Mouse (Mus musculus): ENCODE results near the gene Gatd1. TPM values are rescaled to one million over a fixed set of nuclear protein-coding genes. Genes with fewer than 3 reads are reported as not detected.

The Gatd1 gene
- polyA plus RNA-seq (2017; shearing (Covaris generic)), result 82.3 TPM

GRCm38 (mm10) chr7:141413809-141414584 lies at the start of gene Gatd1:
Gene Gatd1, minus strand, starts transcription at chr7:141414136.

GRCm38 (mm10) chr7:141460391-141461113 lies 46.6 kb upstream of the Gatd1 start, which contains the start of gene Cracr2b:
Gene Cracr2b, plus strand, starts transcription at chr7:141461094.

GRCm38 (mm10) chr7:141454967-141455551 lies 41.1 kb upstream of the Gatd1 start, which contains the start of gene Pnpla2:
Gene Pnpla2, plus strand, starts transcription at chr7:141455198.

GRCm38 (mm10) chr7:141447110-141447991 lies 33.4 kb upstream of the Gatd1 start, which contains the start of gene Rplp2:
Gene Rplp2, plus strand, starts transcription at chr7:141447370.

GRCm38 (mm10) chr7:141443828-141444237 lies 29.9 kb upstream of the Gatd1 start, which contains the start of gene Pidd1:
Gene Pidd1, minus strand, starts transcription at chr7:141444025.

GRCm38 (mm10) chr7:141437178-141438120 lies 23.5 kb upstream of the Gatd1 start, which contains the start of gene Slc25a22:
Gene Slc25a22, minus strand, starts transcription at chr7:141437892.

GRCm38 (mm10) chr7:141429310-141429709 lies 15.4 kb upstream of the Gatd1 start, which contains the start of gene Cend1:
Gene Cend1, minus strand, starts transcription at chr7:141429491.

GRCm38 (mm10) chr7:141391625-141392551 lies 22.0 kb downstream of the Gatd1 start, which contains the start of gene Taldo1:
Gene Taldo1, plus strand, starts transcription at chr7:141392199.

Other genes with a start within 250 kb of the Gatd1 start
- gene Rnh1, start 241.3 kb downstream of the Gatd1 start, polyA plus RNA-seq (2017; shearing (Covaris generic)), result 116 TPM
- 49.3 TPM for gene Hras, start 220.1 kb downstream of the Gatd1 start, polyA plus RNA-seq (2017; shearing (Covaris generic))
- 2.7 TPM for gene Lrrc56, start 220.0 kb downstream of the Gatd1 start, polyA plus RNA-seq (2017; shearing (Covaris generic))
- gene Lmntd2, start 200.1 kb downstream of the Gatd1 start, polyA plus RNA-seq (2017; shearing (Covaris generic)), result 12.6 TPM
- gene Rassf7, start 198.3 kb downstream of the Gatd1 start, polyA plus RNA-seq (2017; shearing (Covaris generic)), result 21.9 TPM
- 99.1 TPM for gene Phrf1, start 185.4 kb downstream of the Gatd1 start, polyA plus RNA-seq (2017; shearing (Covaris generic))
- 129 TPM for gene Irf7, start 147.7 kb downstream of the Gatd1 start, polyA plus RNA-seq (2017; shearing (Covaris generic))
- gene Cdhr5, start 137.3 kb downstream of the Gatd1 start, polyA plus RNA-seq (2017; shearing (Covaris generic)), result not detected
- gene Sct, start 135.0 kb downstream of the Gatd1 start, polyA plus RNA-seq (2017; shearing (Covaris generic)), result not detected
- gene Drd4, start 122.1 kb downstream of the Gatd1 start, polyA plus RNA-seq (2017; shearing (Covaris generic)), result not detected
- 71.1 TPM for gene Deaf1, start 86.4 kb downstream of the Gatd1 start, polyA plus RNA-seq (2017; shearing (Covaris generic))
- gene Tmem80, start 86.4 kb downstream of the Gatd1 start, polyA plus RNA-seq (2017; shearing (Covaris generic)), result 49.0 TPM
- gene Eps8l2, start 75.3 kb downstream of the Gatd1 start, polyA plus RNA-seq (2017; shearing (Covaris generic)), result 0.06 TPM
- gene Taldo1, start 21.9 kb downstream of the Gatd1 start, polyA plus RNA-seq (2017; shearing (Covaris generic)), result 309 TPM
- 0.37 TPM for gene Cend1, start 15.4 kb upstream of the Gatd1 start, polyA plus RNA-seq (2017; shearing (Covaris generic))
- 75.9 TPM for gene Slc25a22, start 23.8 kb upstream of the Gatd1 start, polyA plus RNA-seq (2017; shearing (Covaris generic))
- gene Pidd1, start 29.9 kb upstream of the Gatd1 start, polyA plus RNA-seq (2017; shearing (Covaris generic)), result 12.2 TPM
- gene Rplp2, start 33.2 kb upstream of the Gatd1 start, polyA plus RNA-seq (2017; shearing (Covaris generic)), result 1,397 TPM
- 75.2 TPM for gene Pnpla2, start 41.1 kb upstream of the Gatd1 start, polyA plus RNA-seq (2017; shearing (Covaris generic))
- gene Cracr2b, start 47.0 kb upstream of the Gatd1 start, polyA plus RNA-seq (2017; shearing (Covaris generic)), result not detected
- 9.0 TPM for gene Cd151, start 53.3 kb upstream of the Gatd1 start, polyA plus RNA-seq (2017; shearing (Covaris generic))
- 28.5 TPM for gene Polr2l, start 61.0 kb upstream of the Gatd1 start, polyA plus RNA-seq (2017; shearing (Covaris generic))
- 1.9 TPM for gene Tspan4, start 61.1 kb upstream of the Gatd1 start, polyA plus RNA-seq (2017; shearing (Covaris generic))
- 22.6 TPM for gene Chid1, start 125.7 kb upstream of the Gatd1 start, polyA plus RNA-seq (2017; shearing (Covaris generic))
- gene Ap2a2, start 148.0 kb upstream of the Gatd1 start, polyA plus RNA-seq (2017; shearing (Covaris generic)), result 55.7 TPM
- not detected for gene Muc6, start 241.2 kb upstream of the Gatd1 start, polyA plus RNA-seq (2017; shearing (Covaris generic))

All from CD4-positive, CD25-positive, alpha-beta regulatory T cell (primary cell).